Mouse (Mus musculus) frontal cortex, postnatal 14 days (tissue): ENCODE data around the gene Lonp2.

Experiments used
- DNase-seq, 2 experiments: peaks; one replicate each; pipeline ENCODE4 v3.0.0; 2022; ENCODE audit warnings: low spot score in 2 of 2

Lonp2 gene

GRCm38 (mm10) chr8:86623551-86623910 lies 312 bp upstream of the Lonp2 start:
- DNase-seq = no peak

- no peak for DNase-seq
Observed at GRCm38 (mm10) chr8:86624915-86625314, 1.1 kb downstream of the Lonp2 start.

- no peak for DNase-seq
Observed at GRCm38 (mm10) chr8:86630212-86630611, 6.4 kb downstream of the Lonp2 start.

GRCm38 (mm10) chr8:86631395-86631794 lies 7.6 kb downstream of the Lonp2 start:
- no peak for DNase-seq

- no peak for DNase-seq
Observed at GRCm38 (mm10) chr8:86637826-86638225, 14.0 kb downstream of the Lonp2 start.

GRCm38 (mm10) chr8:86638981-86639380 lies 15.1 kb downstream of the Lonp2 start:
- DNase-seq = no peak

GRCm38 (mm10) chr8:86642682-86643081 lies 18.8 kb downstream of the Lonp2 start:
- no peak for DNase-seq

GRCm38 (mm10) chr8:86644661-86645060 lies 20.8 kb downstream of the Lonp2 start:
- DNase-seq = no peak

- no peak for DNase-seq
Observed at GRCm38 (mm10) chr8:86647771-86648170, 23.9 kb downstream of the Lonp2 start.

- peak; percentile 28 to 60 for DNase-seq
Observed at GRCm38 (mm10) chr8:86651416-86651815, 27.6 kb downstream of the Lonp2 start.

GRCm38 (mm10) chr8:86652546-86652945 lies 28.7 kb downstream of the Lonp2 start:
- no peak for DNase-seq

GRCm38 (mm10) chr8:86654578-86654977 lies 30.7 kb downstream of the Lonp2 start:
- no peak for DNase-seq

- no peak for DNase-seq
Observed at GRCm38 (mm10) chr8:86668750-86669149, 44.9 kb downstream of the Lonp2 start.

- no peak for DNase-seq
Observed at GRCm38 (mm10) chr8:86669259-86669658, 45.4 kb downstream of the Lonp2 start.

- no peak for DNase-seq
Observed at GRCm38 (mm10) chr8:86686629-86687028, 62.8 kb downstream of the Lonp2 start.

GRCm38 (mm10) chr8:86692107-86692506 lies 68.3 kb downstream of the Lonp2 start:
- no peak for DNase-seq

GRCm38 (mm10) chr8:86694011-86694410 lies 70.2 kb downstream of the Lonp2 start:
- DNase-seq = no peak

GRCm38 (mm10) chr8:86695703-86696102 lies 71.9 kb downstream of the Lonp2 start:
- DNase-seq = no peak

- no peak for DNase-seq
Observed at GRCm38 (mm10) chr8:86698811-86699421, 75.1 kb downstream of the Lonp2 start.

GRCm38 (mm10) chr8:86699471-86699870 lies 75.6 kb downstream of the Lonp2 start:
- no peak for DNase-seq

GRCm38 (mm10) chr8:86702453-86702852 lies 78.6 kb downstream of the Lonp2 start:
- no peak for DNase-seq

GRCm38 (mm10) chr8:86705317-86705716 lies 81.5 kb downstream of the Lonp2 start:
- DNase-seq = no peak

- no peak for DNase-seq
Observed at GRCm38 (mm10) chr8:86706756-86707155, 82.9 kb downstream of the Lonp2 start.

- no peak for DNase-seq
Observed at GRCm38 (mm10) chr8:86707873-86708272, 84.0 kb downstream of the Lonp2 start.
